Mouse (Mus musculus) cerebellum, adult 11 months (tissue): ENCODE data around the gene Actn1.

Experiments
- DNase-seq: peaks from one replicate; pipeline ENCODE4 v3.0.0; 2022

The Actn1 gene

DNA sequence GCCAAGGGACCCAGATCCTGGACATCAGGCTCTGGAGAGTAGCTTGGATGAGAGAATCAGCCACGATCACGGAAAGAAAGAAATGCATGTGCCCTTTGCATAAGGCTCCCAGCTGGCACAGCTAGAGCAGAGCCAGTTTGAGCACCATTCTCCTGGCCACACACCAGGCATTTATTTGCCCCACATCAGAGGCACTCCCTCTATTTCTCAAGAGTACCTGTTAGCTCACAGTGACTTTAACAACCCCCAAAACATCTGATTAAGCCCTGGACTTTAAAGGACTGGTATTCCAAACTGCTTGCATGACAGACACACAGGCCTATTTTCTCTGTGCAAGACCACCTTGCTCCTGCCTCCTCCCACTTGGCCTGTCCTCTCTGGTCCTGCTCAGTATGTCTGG, 78.3 kb downstream of the Actn1 start:
- DNase-seq, result no peak

DNA sequence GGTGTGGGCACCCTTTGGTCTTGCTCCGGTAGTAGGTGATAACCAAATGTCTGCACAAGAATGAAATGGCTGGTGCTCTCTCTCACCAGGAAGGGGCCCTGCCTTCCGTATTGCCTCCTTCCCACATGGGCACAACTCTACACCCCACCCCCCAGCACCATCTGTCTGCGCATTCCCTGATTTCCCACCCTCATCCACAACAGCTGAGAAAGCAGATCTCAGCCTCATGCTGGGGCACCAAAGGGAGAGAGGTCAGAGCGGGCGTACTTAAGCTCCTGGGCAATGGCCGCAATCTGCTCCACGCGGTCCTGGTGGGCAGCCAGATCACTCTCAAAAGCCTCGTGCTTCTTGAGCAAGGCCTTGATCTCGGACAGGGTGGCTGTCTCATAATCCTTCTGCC, 82.1 kb downstream of the Actn1 start:
- no peak for DNase-seq

DNA sequence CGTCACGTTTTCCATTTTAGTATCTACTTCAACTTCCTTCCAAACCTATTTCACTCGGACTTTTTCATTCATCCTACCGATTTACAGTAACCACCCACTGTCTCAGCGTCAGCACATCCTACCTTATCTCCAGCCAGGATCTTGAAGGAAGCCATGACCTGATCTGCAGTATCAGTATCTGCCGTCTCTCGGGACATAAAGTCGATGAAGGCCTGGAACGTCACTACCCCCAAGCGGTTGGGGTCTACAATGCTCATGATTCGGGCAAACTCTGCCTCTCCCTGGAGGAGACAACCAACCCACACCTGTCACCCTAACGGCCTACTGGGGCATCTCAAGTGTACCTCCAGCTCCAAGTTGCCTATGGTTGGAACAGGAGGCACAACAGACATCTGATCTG, 91.4 kb downstream of the Actn1 start:
- peak; percentile 27 for DNase-seq

- peak; percentile 88 for DNase-seq
These were observed 91.9 kb downstream of the Actn1 start for GRCm38 (mm10) chr12:80168178-80168686.

DNA sequence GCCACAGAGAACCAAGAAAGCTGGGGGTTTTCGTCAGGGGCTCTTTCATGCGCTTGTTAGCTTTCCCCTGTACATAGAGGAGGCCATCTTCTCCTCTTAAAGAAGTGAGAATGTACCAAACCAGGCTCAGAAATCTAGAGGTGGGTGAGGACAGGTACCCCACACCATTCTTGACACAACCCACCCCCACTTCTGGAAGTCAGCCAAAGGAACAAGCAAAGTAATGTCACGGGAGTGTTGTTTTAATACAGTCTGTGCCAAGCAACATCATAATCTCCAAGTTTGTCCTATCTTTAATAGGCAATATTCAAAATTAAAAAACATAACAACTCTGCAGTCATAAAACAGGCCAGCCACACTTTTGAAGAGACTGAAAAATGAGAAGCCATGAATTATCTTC, 92.8 kb downstream of the Actn1 start:
- peak; percentile 20 for DNase-seq

- DNase-seq, result no peak
These were observed 93.5 kb downstream of the Actn1 start for GRCm38 (mm10) chr12:80166651-80167050.

- no peak for DNase-seq
These were observed 95.6 kb downstream of the Actn1 start for GRCm38 (mm10) chr12:80164526-80164925.

DNA sequence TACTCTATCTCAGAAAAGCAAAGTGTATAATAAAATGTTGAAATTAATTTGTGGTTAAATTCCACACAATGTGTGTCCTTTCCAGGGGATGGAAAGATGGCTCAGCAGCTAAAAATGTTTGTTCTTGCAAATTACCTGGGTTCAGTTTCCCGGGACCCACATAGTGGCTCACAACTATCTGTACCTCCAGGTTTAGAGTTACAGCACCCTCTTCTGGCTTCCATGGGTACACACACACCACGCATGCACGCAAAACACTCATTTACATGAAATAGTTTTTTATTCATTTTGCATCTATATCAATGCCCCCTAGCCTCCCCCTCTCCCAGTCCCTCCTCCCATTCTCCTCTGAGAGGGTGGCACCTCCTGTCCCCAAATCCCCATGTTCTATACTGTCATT, 97.7 kb downstream of the Actn1 start:
- DNase-seq, result no peak

- no peak for DNase-seq
These were observed 102.5 kb downstream of the Actn1 start for GRCm38 (mm10) chr12:80157675-80158074.

GRCm38 (mm10) chr12:80153687-80154326, 106.4 kb downstream of the Actn1 start:
- DNase-seq, result peak; percentile 19

DNA sequence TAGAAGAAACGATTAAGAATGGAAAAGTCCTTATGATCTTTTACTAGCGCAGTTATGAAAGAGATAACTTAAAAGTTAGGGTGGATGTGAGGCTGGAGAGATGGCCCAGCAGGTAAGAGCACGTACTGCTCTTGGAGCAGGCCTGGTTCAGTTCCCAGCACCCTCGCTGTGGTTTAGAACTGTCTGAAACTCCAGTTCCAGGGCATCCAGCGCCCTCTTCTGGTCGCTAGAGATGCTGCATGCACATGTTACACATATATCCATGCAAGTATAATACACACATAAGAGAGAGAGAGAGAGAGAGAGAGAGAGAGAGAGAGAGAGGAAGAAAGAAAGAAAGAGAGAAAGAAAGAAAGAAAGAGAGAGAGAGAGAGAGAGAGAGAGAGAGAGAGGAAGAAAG, 107.1 kb downstream of the Actn1 start:
- no peak for DNase-seq

GRCm38 (mm10) chr12:80151821-80152220, 108.3 kb downstream of the Actn1 start:
- no peak for DNase-seq

DNA sequence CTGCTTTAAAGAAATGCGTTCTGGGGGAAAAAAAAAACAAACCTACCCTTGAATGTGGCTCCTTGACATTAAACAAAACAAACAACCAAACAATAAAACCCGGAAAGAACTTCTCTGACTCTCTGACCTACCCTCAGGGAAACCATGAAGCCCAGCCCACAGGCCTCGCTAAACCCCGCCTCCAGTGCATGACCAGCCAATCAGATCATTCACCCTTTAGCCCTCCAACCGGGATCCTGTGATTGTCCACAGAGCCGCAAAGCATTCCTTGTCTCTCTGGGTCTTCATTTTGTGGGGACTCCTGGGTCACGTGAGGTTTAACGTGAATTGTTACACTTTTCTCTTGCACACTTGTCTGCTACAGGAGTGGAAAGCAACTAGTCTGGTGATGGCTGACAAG, 109.5 kb downstream of the Actn1 start:
- DNase-seq, result no peak

- DNase-seq, result no peak
These were observed 112.5 kb downstream of the Actn1 start for GRCm38 (mm10) chr12:80147563-80148214.

- peak; percentile 50 for DNase-seq
These were observed 113.6 kb downstream of the Actn1 start for GRCm38 (mm10) chr12:80146227-80147223.

- no peak for DNase-seq
These were observed 114.8 kb downstream of the Actn1 start for GRCm38 (mm10) chr12:80145365-80145764.

GRCm38 (mm10) chr12:80144846-80145245, 115.3 kb downstream of the Actn1 start:
- no peak for DNase-seq

- no peak for DNase-seq
These were observed 118.7 kb downstream of the Actn1 start for GRCm38 (mm10) chr12:80141470-80141869.

DNA sequence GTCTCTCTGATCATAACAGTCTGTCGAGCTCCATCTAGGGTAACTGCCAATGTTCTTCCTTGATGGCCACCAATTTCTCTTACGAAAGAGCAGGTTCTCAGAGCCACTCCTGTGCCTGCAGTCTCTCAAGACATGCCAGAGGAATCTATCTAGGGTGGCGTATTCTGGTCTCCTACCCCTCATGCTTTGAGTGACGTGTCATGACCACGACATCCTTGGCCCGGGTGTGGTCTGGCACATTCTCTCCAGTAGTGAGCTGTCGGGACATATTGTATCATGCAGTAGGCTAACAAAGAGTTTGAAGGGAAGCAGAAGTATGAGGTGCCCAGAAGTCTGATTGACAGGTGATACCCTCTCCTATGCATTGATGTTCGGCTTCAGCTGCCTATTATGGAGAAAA, 119.2 kb downstream of the Actn1 start:
- DNase-seq, result no peak

DNA sequence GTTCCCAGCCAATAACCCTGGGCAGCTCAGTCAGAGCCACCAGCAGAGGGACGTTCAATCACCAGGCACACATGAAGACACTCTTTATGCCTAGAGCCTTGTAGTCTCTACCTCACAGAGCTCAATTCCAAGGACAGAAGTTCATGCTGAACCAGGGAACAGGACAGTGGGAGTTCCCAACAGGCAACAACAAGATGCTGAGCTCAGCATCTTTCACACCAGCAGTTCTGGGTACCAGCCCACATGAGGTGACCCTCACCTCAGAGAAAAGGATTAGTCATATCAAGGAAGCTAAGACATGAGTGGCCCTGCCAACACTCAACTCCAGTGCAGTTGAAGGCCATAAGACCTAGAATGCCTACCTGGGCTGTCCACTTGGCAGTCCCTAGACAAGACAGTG, 122.4 kb downstream of the Actn1 start:
- DNase-seq, result no peak

- DNase-seq, result no peak
These were observed 122.9 kb downstream of the Actn1 start for GRCm38 (mm10) chr12:80137246-80137645.

GRCm38 (mm10) chr12:80136264-80136930, 123.8 kb downstream of the Actn1 start:
- DNase-seq, result no peak

- no peak for DNase-seq
These were observed 125.0 kb downstream of the Actn1 start for GRCm38 (mm10) chr12:80135173-80135572.
